Mouse (Mus musculus): Measurements from ENCODE around the gene Gng12. TPM values are rescaled to one million over a fixed set of nuclear protein-coding genes. Genes with fewer than 3 reads are reported as not detected.

Gng12 gene
- polyA plus RNA-seq, 1 experiment from 2014 or later: 166 TPM

- no peak for ATAC-seq (ENCODE audit: low FRiP score, low TSS enrichment)
- H3K9me3 ChIP-seq (ENCODE audit: control insufficient read depth, low read length): no peaks in the 10 kb centered on the region
- peaks cover 9% of the 10 kb centered on the region for H3K4me1 ChIP-seq (replicated peaks; ENCODE audit: control insufficient read depth, insufficient read depth)
- H3K4me3 ChIP-seq (ENCODE audit: low read depth, low read length): no peak overlapping the region
- TF ChIP-seq CTCF (IDR thresholded peaks at IDR 0.05; ENCODE audit: low read depth): no peak
- H3K27me3 ChIP-seq (ENCODE audit: control insufficient read depth, insufficient read depth, low read length): no peaks in the 10 kb centered on the region
- no peak for DNase-seq (ENCODE audit: low spot score)
- H3K36me3 ChIP-seq (ENCODE audit: control insufficient read depth, insufficient read depth, low read length): no peaks in the 10 kb centered on the region
- no peak overlapping the region for H3K27ac ChIP-seq (replicated peaks)
- H3K9ac ChIP-seq (ENCODE audit: low read length): no peak overlapping the region
- H3K4me2 ChIP-seq (replicated peaks; ENCODE audit: low read depth): no peak overlapping the region
- 91% methylated on average over 9 of the region's 9 CpGs for WGBS
These were observed 92.2 kb downstream of the Gng12 start for GRCm38 (mm10) chr6:66988363-66988762.

GRCm38 (mm10) chr6:66989037-66989436 is 92.8 kb downstream of the Gng12 start:
- Histone ChIP-seq H3K4me3 (ENCODE audit: low read depth, low read length) (no peak overlapping the region), H3K27me3 (ENCODE audit: control insufficient read depth, insufficient read depth, low read length) (no peaks in the 10 kb centered on the region), H3K27ac (replicated peaks) (no peak overlapping the region), H3K9ac (ENCODE audit: low read length) (no peak overlapping the region), H3K9me3 (ENCODE audit: control insufficient read depth, low read length) (no peaks in the 10 kb centered on the region), H3K4me2 (replicated peaks; ENCODE audit: low read depth) (no peak overlapping the region), H3K36me3 (ENCODE audit: control insufficient read depth, insufficient read depth, low read length) (no peaks in the 10 kb centered on the region), H3K4me1 (replicated peaks; ENCODE audit: control insufficient read depth, insufficient read depth) (peaks cover 7% of the 10 kb centered on the region)
- DNase-seq (ENCODE audit: low spot score) (no peak), ATAC-seq (ENCODE audit: low FRiP score, low TSS enrichment) (no peak)
- TF ChIP-seq CTCF (IDR thresholded peaks at IDR 0.05; ENCODE audit: low read depth): no peak
- no peak for TF ChIP-seq EP300 (optimal IDR thresholded peaks at IDR 0.05)
- WGBS: 93% methylated on average over 6 of the region's 6 CpGs

GRCm38 (mm10) chr6:66989518-66989917 is 93.3 kb downstream of the Gng12 start:
- Histone ChIP-seq H3K9ac (ENCODE audit: low read length) (no peak overlapping the region), H3K27ac (replicated peaks) (no peak overlapping the region), H3K36me3 (ENCODE audit: control insufficient read depth, insufficient read depth, low read length) (no peaks in the 10 kb centered on the region), H3K4me1 (replicated peaks; ENCODE audit: control insufficient read depth, insufficient read depth) (peaks cover 6% of the 10 kb centered on the region; the same call in 1 of the 2 replicates), H3K4me2 (replicated peaks; ENCODE audit: low read depth) (no peak overlapping the region), H3K27me3 (ENCODE audit: control insufficient read depth, insufficient read depth, low read length) (no peaks in the 10 kb centered on the region), H3K4me3 (ENCODE audit: low read depth, low read length) (no peak overlapping the region), H3K9me3 (ENCODE audit: control insufficient read depth, low read length) (no peaks in the 10 kb centered on the region)
- no peak for ATAC-seq (ENCODE audit: low FRiP score, low TSS enrichment)
- TF ChIP-seq EP300 (optimal IDR thresholded peaks at IDR 0.05): no peak
- no peak for TF ChIP-seq CTCF (IDR thresholded peaks at IDR 0.05; ENCODE audit: low read depth)
- 66% methylated on average over 3 of the region's 3 CpGs for WGBS
- DNase-seq (ENCODE audit: low spot score): no peak

- H3K4me3 ChIP-seq (ENCODE audit: low read depth, low read length): no peak overlapping the region
- H3K9ac ChIP-seq (ENCODE audit: low read length): no peak overlapping the region
- TF ChIP-seq CTCF (IDR thresholded peaks at IDR 0.05; ENCODE audit: low read depth) (no peak), EP300 (optimal IDR thresholded peaks at IDR 0.05) (no peak)
- ATAC-seq (ENCODE audit: low FRiP score, low TSS enrichment) (no peak), DNase-seq (ENCODE audit: low spot score) (no peak)
- no peak overlapping the region for H3K27ac ChIP-seq (replicated peaks)
- no peak overlapping the region for H3K4me2 ChIP-seq (replicated peaks; ENCODE audit: low read depth)
- H3K27me3 ChIP-seq (ENCODE audit: control insufficient read depth, insufficient read depth, low read length): no peaks in the 10 kb centered on the region
- H3K4me1 ChIP-seq (replicated peaks; ENCODE audit: control insufficient read depth, insufficient read depth): peaks cover 3% of the 10 kb centered on the region; the same call in 1 of the 2 replicates
- H3K36me3 ChIP-seq (ENCODE audit: control insufficient read depth, insufficient read depth, low read length): no peaks in the 10 kb centered on the region
- 28% methylated on average over 9 of the region's 9 CpGs for WGBS
- H3K9me3 ChIP-seq (ENCODE audit: control insufficient read depth, low read length): no peaks in the 10 kb centered on the region
These were observed 96.0 kb downstream of the Gng12 start for GRCm38 (mm10) chr6:66992232-66992631.

- no peak for ATAC-seq (ENCODE audit: low FRiP score, low TSS enrichment)
- 83% methylated on average over 8 of the region's 8 CpGs for WGBS
- no peaks in the 10 kb centered on the region for H3K9me3 ChIP-seq (ENCODE audit: control insufficient read depth, low read length)
- H3K36me3 ChIP-seq (ENCODE audit: control insufficient read depth, insufficient read depth, low read length): no peaks in the 10 kb centered on the region
- no peak overlapping the region for H3K27ac ChIP-seq (replicated peaks)
- no peaks in the 10 kb centered on the region for H3K27me3 ChIP-seq (ENCODE audit: control insufficient read depth, insufficient read depth, low read length)
- no peak overlapping the region for H3K4me3 ChIP-seq (ENCODE audit: low read depth, low read length)
- DNase-seq (ENCODE audit: low spot score): no peak
- peaks cover 3% of the 10 kb centered on the region; the same call in 1 of the 2 replicates for H3K4me1 ChIP-seq (replicated peaks; ENCODE audit: control insufficient read depth, insufficient read depth)
- no peak for TF ChIP-seq CTCF (IDR thresholded peaks at IDR 0.05; ENCODE audit: low read depth)
- no peak overlapping the region for H3K9ac ChIP-seq (ENCODE audit: low read length)
- no peak overlapping the region for H3K4me2 ChIP-seq (replicated peaks; ENCODE audit: low read depth)
These were observed 96.6 kb downstream of the Gng12 start for GRCm38 (mm10) chr6:66992786-66993185.

GRCm38 (mm10) chr6:66994981-66995380 is 98.8 kb downstream of the Gng12 start:
- Histone ChIP-seq H3K27ac (replicated peaks) (no peak overlapping the region), H3K9me3 (ENCODE audit: control insufficient read depth, low read length) (no peaks in the 10 kb centered on the region), H3K4me2 (replicated peaks; ENCODE audit: low read depth) (no peak overlapping the region), H3K4me1 (replicated peaks; ENCODE audit: control insufficient read depth, insufficient read depth) (peaks cover 3% of the 10 kb centered on the region; the same call in 1 of the 2 replicates), H3K9ac (ENCODE audit: low read length) (no peak overlapping the region), H3K36me3 (ENCODE audit: control insufficient read depth, insufficient read depth, low read length) (no peaks in the 10 kb centered on the region), H3K4me3 (ENCODE audit: low read depth, low read length) (no peak overlapping the region), H3K27me3 (ENCODE audit: control insufficient read depth, insufficient read depth, low read length) (no peaks in the 10 kb centered on the region)
- no peak for ATAC-seq (ENCODE audit: low FRiP score, low TSS enrichment)
- DNase-seq (ENCODE audit: low spot score): no peak
- WGBS: 95% methylated on average over 8 of the region's 8 CpGs
- TF ChIP-seq CTCF (IDR thresholded peaks at IDR 0.05; ENCODE audit: low read depth) (no peak), EP300 (optimal IDR thresholded peaks at IDR 0.05) (no peak)

All from stomach, postnatal 0 days (tissue).